Mouse (Mus musculus): Measurements from ENCODE around the gene Arrdc1. TPM values are rescaled to one million over a fixed set of nuclear protein-coding genes. Genes with fewer than 3 reads are reported as not detected.

Gene Arrdc1
- total RNA-seq, 4 experiments from 2014 or later, result 11.0 to 23.7 (median 18.1) TPM

- DNase-seq, result no peak
These were observed 11.5 kb downstream of the Arrdc1 start for GRCm38 (mm10) chr2:24923561-24923960.

GRCm38 (mm10) chr2:24919839-24920175 lies 15.2 kb downstream of the Arrdc1 start:
- DNase-seq, result no peak

- peak; percentile 91 for DNase-seq
These were observed 15.9 kb downstream of the Arrdc1 start, which contains the start of gene Ehmt1 for GRCm38 (mm10) chr2:24918930-24919838. Gene Ehmt1 (minus strand): TSS chr2:24919614.

GRCm38 (mm10) chr2:24914762-24915161 lies 20.3 kb downstream of the Arrdc1 start:
- no peak for DNase-seq

- no peak for DNase-seq
These were observed 22.5 kb downstream of the Arrdc1 start for GRCm38 (mm10) chr2:24912589-24912988.

- no peak for DNase-seq
These were observed 22.9 kb downstream of the Arrdc1 start for GRCm38 (mm10) chr2:24912189-24912588.

- no peak for DNase-seq
These were observed 24.6 kb downstream of the Arrdc1 start for GRCm38 (mm10) chr2:24910481-24910880.

GRCm38 (mm10) chr2:24905653-24906155 lies 29.3 kb downstream of the Arrdc1 start:
- DNase-seq, result no peak

- no peak for DNase-seq
These were observed 30.0 kb downstream of the Arrdc1 start for GRCm38 (mm10) chr2:24904823-24905652.

- no peak for DNase-seq
These were observed 32.1 kb downstream of the Arrdc1 start for GRCm38 (mm10) chr2:24902999-24903398.

GRCm38 (mm10) chr2:24901055-24901454 lies 34.0 kb downstream of the Arrdc1 start:
- DNase-seq, result no peak

GRCm38 (mm10) chr2:24899292-24899691 lies 35.8 kb downstream of the Arrdc1 start:
- DNase-seq, result no peak

- no peak for DNase-seq
These were observed 38.3 kb downstream of the Arrdc1 start for GRCm38 (mm10) chr2:24896761-24897160.

GRCm38 (mm10) chr2:24894211-24894610 lies 40.8 kb downstream of the Arrdc1 start:
- no peak for DNase-seq

GRCm38 (mm10) chr2:24892318-24892717 lies 42.7 kb downstream of the Arrdc1 start:
- DNase-seq, result no peak

- DNase-seq, result no peak
These were observed 44.3 kb downstream of the Arrdc1 start for GRCm38 (mm10) chr2:24890541-24891447.

GRCm38 (mm10) chr2:24888895-24889294 lies 46.2 kb downstream of the Arrdc1 start:
- no peak for DNase-seq

GRCm38 (mm10) chr2:24880686-24881085 lies 54.4 kb downstream of the Arrdc1 start:
- no peak for DNase-seq

Data from adrenal gland, adult 8-10 months (tissue).